Mouse (Mus musculus): ENCODE data around the gene Foxj2.

- TF ChIP-seq CTCF (IDR thresholded peaks at IDR 0.05; ENCODE audit: low read depth) (no peak), EP300 (IDR thresholded peaks at IDR 0.05; ENCODE audit: low read depth) (no peak)
Measured at GRCm38 (mm10) chr6:122837539-122837938, 17.8 kb downstream of the Foxj2 start.
